Mouse (Mus musculus) lung, adult 2 months (tissue): Measurements from ENCODE around the gene Odf3.

Source experiments
- CTCF ChIP-seq: fragments of 200-500 bp; IDR thresholded peaks from 2 replicates; pipeline ENCODE4 v1.5.1; 2011; ENCODE audit warnings: mild to moderate bottlenecking, low read length, control low read depth; ENCODE audit not compliant: insufficient read depth
- POLR2A ChIP-seq: fragments of 200-500 bp; IDR thresholded peaks from 2 replicates; pipeline ENCODE4 v1.6.1; 2011; ENCODE audit warnings: low read depth, mild to moderate bottlenecking, control low read depth, low read length, borderline replicate concordance; ENCODE audit errors: extremely low read depth

- TF ChIP-seq CTCF, result no peak
- no peak for TF ChIP-seq POLR2A
These were observed 34.8 kb downstream of the Odf3 start for GRCm38 (mm10) chr7:140882469-140882803.
